ENCODE assay signal across 8 mouse cellular contexts in the genomic region with DNA sequence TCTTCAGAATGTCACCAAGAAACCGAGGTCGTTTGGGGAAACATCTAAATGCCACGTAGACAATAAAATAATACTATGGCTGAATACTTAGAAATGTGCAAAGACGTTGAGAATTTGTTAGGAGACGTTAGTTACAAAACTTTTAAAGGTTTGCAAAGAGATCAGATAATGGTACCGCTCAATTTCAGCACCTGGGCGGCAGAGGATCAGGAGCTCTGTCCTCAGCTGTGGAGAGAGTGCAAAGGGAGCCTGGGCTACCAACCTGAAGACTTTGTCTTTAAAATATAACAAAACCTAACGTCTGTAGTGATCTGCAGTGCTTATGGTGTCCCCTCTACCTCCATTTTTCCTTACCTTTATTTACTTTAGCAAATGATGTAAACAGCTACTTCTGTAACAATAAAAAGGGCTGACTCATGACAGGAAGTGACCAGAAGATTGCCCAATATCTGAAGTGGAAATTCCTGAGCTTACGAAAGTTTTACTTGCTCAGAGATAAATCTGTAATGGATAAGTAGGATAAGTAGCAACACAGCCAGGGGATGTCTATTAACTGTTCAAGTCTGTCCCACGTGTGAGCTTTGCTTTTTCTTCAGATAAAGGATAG. TPM values are rescaled to one million over a fixed set of nuclear protein-coding genes. Genes with fewer than 3 reads are reported as not detected.
DNase-seq lines count a peak whose midpoint lies in the region; ATAC-seq lines count a peak whose summit lies in the region.

No protein-coding gene starts in this region.

- H3K27ac ChIP-seq in heart, embryonic 10.5 days = peak overlapping the region; percentile 92

- H3K4me3 ChIP-seq in heart, embryonic 10.5 days = peak overlapping the region; percentile 72

- 9% methylated on average over 10 of the region's 10 CpGs for WGBS in heart, embryonic 10.5 days

- 0 out of 2 replicates have a peak, but pooled peaks cover 3% of the 10 kb centered on the region for H3K4me1 ChIP-seq in heart, embryonic 10.5 days

- H3K36me3 ChIP-seq in heart, embryonic 10.5 days = peaks cover 4% of the 10 kb centered on the region; the same call in 1 of the 2 replicates

- peak; percentile 29 for ATAC-seq in megakaryocyte progenitor cell, adult 5-6 weeks (replicated peaks; ENCODE audit: poor library complexity)

- DNase-seq in heart, adult 8-10 months (ENCODE audit: low spot score) = peak; percentile 45
- DNase-seq in heart, postnatal 25 days (ENCODE audit: low spot score) = no peak
- DNase-seq in adrenal gland, postnatal 25 days = peak; percentile 9
- DNase-seq in heart, embryonic 10.5 days (ENCODE audit: low spot score) = no peak
- DNase-seq in kidney, postnatal 14 days = peak; percentile 22
- DNase-seq in layer of hippocampus, postnatal 25 days (ENCODE audit: extremely low spot score in 1 of 2, low spot score in 1 of 2) = no peak
- no peak for DNase-seq in right cerebral cortex, postnatal 14 days

- intact Hi-C loops in heart, postnatal 25 days (cut with DNase I) = loop anchor here (10.0 kb wide), 1 partner anchor 311 kb away; no protein-coding TSS in a partner anchor

- no peaks in the 10 kb centered on the region for H3K9me3 ChIP-seq in heart, embryonic 10.5 days

- H3K27me3 ChIP-seq in heart, embryonic 10.5 days (ENCODE audit: insufficient read depth, poor library complexity, severe bottlenecking) = no peaks in the 10 kb centered on the region

RNA-seq across cellular contexts. Expression of a gene that starts 5.4 kb away (rescaled TPM):
- 10 to 100 TPM; 29.5 to 33.9 (median 31.9) TPM for total RNA-seq in heart, adult 8-10 months (2022)
- total RNA-seq in heart, postnatal 25 days (2021) = 10 to 100 TPM; 31.9 to 40.8 TPM
- 49.7 and 59.2 TPM in 2 replicates for total RNA-seq in adrenal gland, postnatal 25 days (2021)
- 18.0 and 21.9 TPM in 2 replicates for polyA plus RNA-seq in heart, embryonic 10.5 days (2016; fragmentation: Nextera tagmentation; extraction: Ambion mirVana)
- total RNA-seq in megakaryocyte progenitor cell, adult 5-6 weeks (2015) = 37.4 and 38.0 TPM in 2 replicates
- total RNA-seq in megakaryocyte progenitor cell, adult 5-6 weeks (2017) = 27.2 and 31.9 TPM in 2 replicates
- total RNA-seq in layer of hippocampus, postnatal 25 days (2021) = 10 to 100 TPM; 31.9 to 32.7 TPM

RNA-seq across cellular contexts. Expression of a gene that starts 5.9 kb away (rescaled TPM):
- 10 to 100 TPM; 21.5 to 28.4 (median 24.1) TPM for total RNA-seq in heart, adult 8-10 months (2022)
- 10 to 100 TPM; 20.2 to 21.1 TPM for total RNA-seq in heart, postnatal 25 days (2021)
- total RNA-seq in adrenal gland, postnatal 25 days (2021) = 17.1 and 28.1 TPM in 2 replicates
- polyA plus RNA-seq in heart, embryonic 10.5 days (2016; fragmentation: Nextera tagmentation; extraction: Ambion mirVana) = 1.4 and 3.0 TPM in 2 replicates
- 13.8 and 14.1 TPM in 2 replicates for total RNA-seq in megakaryocyte progenitor cell, adult 5-6 weeks (2015)
- 7.7 and 7.8 TPM in 2 replicates for total RNA-seq in megakaryocyte progenitor cell, adult 5-6 weeks (2017)
- total RNA-seq in layer of hippocampus, postnatal 25 days (2021) = 1 to 10 TPM; 8.2 to 9.5 TPM

Comparison
In these comparisons a context has a peak if more than half of its experiments do, and no peak if none do; other contexts are left out.
1. DNase-seq: peak in heart, adult 8-10 months (single experiment), adrenal gland, postnatal 25 days (single experiment) and kidney, postnatal 14 days (single experiment); none in heart, postnatal 25 days (single experiment), heart, embryonic 10.5 days (single experiment), layer of hippocampus, postnatal 25 days (0 of 2) and right cerebral cortex, postnatal 14 days (single experiment).